Mouse (Mus musculus) frontal cortex, adult (tissue): Measurements from ENCODE around the gene Map3k19.

Source experiments
- ATAC-seq: cut with Nextera tagmentation; 2 replicates; pipeline ENCODE4 v1.9.2; 2017; ENCODE audit warnings: mild to moderate bottlenecking, moderate library complexity, mixed read lengths; ENCODE audit not compliant: low TSS enrichment

Map3k19 gene

DNA sequence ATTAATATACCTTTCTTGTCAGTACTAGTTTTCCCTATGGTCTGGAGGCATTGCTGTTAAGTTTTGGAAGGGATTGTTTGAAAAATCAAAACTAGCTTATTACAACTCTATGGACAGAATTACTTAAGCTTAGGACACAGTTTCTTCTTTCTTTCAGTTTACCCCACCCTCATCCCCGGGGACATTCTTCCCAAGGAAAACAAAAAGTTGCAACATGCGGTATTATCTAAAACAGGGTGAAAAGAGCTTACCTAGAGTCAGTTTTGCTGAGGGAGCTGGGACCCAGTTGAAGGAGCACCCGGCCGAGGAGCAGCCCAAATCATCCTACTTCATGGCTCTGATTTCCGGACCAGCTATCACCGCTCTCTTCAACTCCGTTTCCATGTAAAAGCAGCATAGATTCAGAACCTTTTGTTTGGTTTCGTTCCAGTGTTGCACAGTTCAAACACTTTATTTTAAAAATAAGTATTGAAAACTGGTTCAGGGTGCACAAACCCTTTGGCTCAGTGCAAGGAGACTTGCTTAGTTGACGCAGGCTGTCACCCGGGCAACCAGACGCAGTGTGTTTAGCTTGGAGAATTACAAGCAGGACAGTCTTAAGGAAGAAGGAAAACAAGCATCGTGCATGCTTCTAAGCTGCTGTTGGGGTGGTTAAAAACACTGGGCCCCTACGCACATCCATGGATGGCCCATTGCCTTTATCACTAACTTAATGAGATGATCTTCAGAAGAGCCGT lies at the start of gene Map3k19:
Gene Map3k19, minus strand, starts transcription at position 546 of the 737 bp plus-strand sequence.
- peak; percentile 87 for ATAC-seq

DNA sequence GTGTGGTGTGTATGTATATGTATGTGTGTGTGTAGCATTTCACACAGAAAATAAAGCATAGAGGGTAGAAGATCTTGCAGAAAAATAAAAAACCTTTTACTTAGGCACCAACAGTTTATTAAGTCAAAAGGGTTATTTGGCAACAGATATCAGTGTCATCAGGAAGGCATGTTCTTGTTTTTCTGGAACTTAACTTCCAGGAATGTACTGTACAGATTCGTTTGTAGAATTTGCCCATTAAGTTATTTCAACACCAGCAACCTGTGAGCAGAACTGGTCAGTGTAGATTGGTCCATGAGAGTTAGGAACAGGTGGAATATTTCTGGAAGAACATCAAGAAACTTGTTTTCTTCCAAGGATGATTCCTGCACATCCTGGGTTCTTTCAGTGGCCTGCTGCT lies 44.6 kb upstream of the Map3k19 start:
- no peak for ATAC-seq

DNA sequence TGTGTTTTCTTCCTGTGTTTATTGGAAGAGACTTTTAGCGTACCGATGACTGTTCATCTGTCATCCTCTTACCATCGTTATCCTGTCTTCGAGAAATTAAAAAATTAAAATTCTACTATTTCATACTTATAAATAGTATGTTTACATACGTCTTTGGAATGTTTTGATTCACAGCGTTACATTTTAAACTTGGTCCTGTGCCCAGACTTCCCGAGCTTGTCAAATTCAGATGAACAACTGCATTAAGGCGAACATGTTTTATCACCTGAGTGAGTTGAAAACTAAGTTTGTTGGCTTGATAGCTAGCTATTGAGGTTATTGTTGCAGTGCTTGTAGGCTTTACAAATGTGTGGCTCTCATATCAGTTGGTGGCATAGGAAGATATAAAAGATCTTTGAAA lies 14.4 kb upstream of the Map3k19 start:
- no peak for ATAC-seq

DNA sequence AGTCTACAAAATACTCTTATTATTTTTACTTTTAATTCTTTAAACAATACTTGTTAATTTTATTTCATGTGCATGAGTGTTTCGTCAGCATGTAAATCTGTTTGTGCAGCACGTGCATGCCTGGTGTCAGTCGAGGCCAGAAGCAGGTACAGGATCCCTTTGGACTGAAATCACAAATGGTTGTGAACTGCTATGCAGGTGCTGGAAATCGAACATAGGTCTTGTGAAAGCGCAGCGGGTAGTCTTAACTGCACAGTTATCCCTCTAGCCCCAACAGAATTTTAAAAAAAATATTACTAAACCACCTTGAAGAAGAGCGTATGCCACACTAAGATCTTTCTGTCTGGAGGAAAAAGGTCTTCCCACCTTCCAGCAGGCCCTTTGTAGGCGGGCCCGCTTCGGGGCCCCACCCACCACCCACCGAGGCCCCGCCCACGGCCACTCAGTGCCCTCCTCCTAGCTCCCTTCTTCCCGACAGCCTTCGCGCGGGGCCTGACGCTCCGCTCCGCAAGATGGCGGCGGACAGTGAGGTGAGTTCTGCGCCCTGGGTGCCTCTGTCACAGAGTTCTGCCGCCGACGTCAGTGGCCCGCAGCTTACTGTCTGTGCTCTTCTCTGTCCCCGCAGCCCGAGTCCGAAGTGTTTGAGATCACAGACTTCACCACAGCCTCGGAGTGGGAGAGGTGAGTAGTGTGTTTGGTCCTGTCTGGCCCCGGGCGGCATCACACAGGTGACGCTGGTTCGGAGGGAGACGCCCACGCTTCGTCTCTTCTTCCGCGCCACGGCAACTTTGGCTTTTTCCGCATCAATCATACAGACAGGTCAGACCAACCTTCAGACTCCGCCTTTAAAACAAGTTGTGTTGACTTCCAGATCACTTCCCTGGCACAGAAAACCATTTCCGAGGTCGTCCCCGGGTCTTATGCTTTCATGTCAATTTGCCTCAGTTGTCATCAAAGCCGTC lies 13.8 kb upstream of the Map3k19 start, which contains the start of gene Rab3gap1:
Gene Rab3gap1, plus strand, starts transcription at position 474 of the 962 bp plus-strand sequence.
- peak; percentile 99 for ATAC-seq

DNA sequence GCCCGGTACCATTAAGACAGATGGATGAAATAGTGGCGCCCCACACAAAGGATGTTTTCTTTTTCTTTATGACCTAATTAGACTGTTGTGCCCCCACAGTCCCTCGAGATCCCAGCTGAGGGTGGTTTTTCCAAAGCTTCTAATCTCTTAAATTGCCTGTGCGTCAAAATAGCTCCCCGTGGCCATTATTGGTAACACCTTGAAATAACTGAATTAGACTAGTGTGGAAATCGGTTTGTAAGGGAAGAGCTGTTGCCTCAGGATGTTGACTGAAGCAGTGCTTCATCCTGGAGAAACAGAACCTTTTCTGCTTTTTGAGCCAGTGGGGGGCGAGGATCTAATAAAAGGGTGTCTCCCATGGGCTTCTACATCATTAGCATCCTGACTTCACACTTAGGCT lies 9.0 kb upstream of the Map3k19 start:
- no peak for ATAC-seq

DNA sequence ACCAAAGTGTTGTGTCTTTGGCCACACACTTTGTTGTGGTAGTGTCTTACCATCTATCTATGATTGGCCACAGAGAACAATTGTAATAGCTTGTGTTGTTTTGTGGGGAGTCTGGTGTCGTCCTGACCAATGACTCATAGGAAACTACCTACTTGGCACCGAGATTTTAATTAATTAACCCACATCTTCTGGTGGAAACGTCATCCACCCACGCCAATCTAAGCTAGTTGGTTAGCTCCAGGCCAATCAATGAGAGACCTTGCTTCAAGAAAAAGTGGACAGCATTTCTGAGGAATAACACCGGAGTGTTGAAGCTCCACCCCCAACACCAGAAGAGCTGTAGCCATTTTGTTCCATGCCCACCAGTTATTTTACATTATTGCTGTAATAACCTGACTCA lies 7.1 kb upstream of the Map3k19 start:
- no peak for ATAC-seq

DNA sequence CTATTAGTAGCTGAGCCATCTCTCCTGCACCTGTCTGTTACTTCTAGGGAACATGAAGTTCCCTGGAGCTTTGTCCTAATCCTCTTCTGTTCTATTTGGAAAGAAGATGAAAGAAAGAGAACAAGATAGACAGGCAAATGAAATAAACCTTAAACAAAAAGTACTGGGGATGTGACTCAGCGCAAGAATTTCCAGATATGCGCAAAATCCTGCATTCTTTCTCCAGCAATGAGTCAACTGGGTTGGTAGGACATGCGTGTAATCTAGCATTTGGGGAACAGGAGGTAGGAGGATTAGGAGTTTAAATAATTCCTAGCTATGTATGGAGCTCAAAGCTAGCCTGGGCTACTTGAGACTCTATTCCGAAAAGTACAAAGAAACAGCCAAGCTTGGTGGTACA lies 5.7 kb upstream of the Map3k19 start:
- peak; percentile 55; the same call in 1 of the 2 replicates for ATAC-seq

DNA sequence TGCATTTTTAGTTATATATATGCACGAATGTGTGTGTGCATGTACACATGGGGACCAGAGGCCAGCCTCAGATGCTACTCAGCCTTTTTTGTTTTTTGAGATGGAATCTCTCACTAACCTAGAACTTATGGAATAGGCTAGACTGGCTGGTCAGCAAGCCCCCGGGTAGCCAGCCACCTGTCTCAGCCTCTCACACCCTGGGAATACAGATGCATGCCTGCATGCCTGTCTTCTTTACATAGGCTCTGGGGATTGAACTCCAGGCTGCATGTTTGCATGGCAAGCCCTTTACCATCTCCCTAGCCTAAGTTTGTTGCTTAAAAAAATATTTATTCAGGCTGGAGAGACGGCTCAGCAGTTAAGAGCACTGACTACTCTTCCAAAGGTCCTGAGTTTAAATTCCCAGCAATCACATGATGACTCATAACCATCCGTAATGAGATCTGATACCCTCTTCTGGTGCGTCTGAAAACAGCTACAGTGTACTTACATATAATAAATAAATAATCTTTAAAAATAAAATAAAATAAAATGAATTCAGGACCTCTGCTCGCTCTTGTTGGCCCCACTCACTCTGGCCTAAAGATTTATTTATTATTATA lies 5.1 kb upstream of the Map3k19 start:
- ATAC-seq, result no peak

DNA sequence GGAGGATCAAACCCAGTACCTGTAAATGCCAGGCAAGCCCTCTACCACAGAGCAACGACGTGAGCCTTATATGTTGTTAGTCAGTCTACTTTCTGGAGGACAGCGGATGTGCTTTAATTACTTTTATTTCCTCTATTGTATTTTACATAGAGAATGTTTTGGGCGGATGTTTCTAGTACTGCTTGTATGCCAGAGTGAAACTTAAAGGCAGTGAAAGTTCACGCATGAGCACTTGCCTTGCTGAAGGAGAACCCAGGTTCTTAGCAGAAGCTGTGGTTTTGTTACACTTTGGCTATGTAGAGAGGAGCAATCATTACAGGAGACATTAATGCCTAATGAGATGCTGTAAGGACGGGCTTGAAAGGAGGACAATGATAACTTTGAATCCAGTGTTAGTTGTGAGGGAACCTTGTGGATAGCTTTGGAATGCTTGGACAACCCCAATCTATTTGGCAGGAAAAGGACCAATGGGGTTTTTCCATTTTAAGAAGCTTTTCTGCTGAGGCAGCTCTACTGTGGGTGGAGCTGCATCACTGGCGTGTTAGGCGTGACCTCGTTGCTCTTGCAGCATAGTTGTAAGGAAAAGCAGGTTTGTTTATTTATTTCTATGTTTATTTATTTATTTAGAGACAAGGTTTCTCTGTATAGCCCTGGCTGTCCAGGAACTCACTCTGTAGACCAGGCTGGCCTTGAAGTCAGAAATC lies 4.3 kb upstream of the Map3k19 start:
- no peak for ATAC-seq

DNA sequence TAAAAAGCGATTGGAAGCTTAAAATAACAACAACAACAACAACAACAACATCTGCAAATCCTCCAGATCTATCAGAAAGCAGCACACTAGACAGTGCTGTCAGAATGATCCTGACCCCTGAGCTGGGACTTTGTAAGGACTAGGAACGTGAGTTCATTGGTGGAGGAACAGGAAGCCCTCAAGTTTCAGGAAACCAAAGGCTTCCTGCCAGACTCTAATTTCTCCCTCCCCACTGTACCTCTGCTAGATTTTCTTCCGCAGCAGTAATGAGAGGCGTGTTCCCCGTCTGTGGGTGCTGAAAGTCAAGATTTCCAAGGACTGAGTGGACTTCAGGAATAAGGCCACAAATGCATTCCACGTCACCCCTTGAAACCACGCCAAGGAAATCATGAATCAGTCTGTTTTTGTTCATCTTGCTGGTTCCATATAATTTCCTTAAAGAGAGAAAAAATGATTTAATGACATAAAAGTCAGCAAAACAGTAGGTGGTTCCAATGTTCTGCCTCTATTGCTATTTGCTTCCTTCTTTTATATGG lies 4.7 kb downstream of the Map3k19 start:
- ATAC-seq, result no peak

DNA sequence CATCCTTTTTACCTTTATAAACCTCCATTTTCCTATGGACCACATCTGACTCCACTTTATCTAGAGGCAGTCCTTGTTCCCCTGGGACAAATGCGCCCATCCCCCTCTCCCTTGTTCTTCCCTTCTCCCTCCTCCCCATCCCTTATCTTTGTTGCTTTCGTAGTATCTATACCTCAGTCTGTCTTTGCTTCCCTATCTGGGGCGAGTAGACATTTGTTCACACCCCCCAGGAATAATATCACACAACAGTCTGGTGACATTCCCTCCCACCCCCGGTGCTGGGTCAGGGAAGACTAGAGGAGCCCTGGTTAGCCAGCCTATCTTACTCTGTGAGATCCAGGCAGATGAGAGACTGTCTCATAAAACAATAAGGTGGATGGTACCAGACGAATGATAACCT lies 9.4 kb downstream of the Map3k19 start:
- ATAC-seq, result no peak

DNA sequence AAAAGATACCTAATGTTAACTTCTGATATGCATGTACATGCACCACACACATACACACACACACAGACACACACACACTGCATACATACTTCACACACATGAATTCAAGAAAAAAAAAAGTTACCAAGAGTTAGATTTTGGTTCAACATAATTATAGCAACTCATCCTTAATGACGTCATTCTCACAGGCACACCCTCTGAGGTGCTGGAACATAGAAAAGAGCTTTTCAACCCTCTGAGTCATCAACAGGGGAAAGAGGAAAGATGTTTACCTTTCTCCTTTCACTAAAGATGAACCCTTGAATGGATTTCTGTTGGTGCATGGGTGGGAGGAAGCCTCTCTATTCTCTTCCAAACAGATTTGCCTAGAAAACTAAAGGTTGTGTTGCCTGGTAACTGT lies 16.2 kb downstream of the Map3k19 start:
- ATAC-seq, result peak; percentile 77

DNA sequence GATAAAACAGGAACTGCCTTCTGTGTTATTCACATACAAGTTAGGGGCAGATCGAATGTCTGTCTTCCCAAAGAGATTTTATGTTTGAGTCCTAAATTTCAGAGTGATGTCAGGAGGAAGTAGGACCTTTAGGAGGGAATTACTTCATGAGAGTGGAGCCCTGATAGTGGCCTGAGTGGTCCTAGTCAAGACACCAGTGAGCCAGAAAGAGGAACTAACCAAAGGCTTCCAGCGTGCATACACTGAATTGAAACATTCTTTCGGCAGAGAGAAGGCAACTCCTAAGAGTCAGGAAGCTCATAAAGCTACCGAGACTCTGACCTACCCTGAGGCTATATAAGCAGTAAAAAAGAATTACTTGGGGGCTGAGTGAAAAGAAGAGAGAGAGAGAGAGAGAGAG lies 18.2 kb downstream of the Map3k19 start:
- ATAC-seq, result no peak

DNA sequence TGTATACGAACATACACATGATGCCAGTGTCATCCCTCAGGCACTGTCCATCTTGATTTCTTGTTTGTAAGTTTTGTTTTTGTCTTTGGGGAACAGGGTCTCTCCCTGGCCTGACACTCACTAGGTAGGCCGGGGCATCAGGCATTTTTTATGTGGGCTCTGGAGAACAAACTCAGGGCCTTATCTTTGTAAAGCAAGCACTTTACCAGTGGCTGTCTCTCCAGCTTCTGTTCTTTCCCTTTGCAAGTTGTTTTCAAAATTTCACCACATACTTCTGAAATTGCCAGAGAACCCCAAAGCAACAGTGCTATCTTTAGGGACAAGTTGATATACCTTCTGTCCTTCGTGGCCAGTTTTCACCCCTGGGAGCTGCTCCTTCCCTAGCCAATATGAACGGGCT lies 20.6 kb downstream of the Map3k19 start:
- no peak for ATAC-seq

DNA sequence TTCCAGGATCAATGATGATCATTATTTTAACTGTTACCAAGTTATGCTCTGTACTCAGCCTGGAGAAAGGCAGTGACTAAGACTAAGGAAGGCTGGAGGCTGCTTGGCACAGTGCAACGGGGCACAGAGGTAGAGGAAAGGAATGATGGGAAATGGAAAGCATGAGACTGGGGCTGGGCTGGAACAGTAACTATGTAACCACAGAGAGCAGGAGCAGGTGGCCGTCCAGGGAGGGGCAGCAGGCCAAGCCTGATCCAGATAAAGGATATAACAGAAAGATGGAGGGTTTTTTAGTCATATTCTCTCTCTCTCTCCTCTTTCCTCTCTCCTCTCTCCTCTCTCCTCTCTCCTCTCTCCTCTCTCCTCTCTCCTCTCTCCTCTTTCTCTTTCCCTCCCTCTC lies 21.1 kb downstream of the Map3k19 start:
- ATAC-seq, result no peak

DNA sequence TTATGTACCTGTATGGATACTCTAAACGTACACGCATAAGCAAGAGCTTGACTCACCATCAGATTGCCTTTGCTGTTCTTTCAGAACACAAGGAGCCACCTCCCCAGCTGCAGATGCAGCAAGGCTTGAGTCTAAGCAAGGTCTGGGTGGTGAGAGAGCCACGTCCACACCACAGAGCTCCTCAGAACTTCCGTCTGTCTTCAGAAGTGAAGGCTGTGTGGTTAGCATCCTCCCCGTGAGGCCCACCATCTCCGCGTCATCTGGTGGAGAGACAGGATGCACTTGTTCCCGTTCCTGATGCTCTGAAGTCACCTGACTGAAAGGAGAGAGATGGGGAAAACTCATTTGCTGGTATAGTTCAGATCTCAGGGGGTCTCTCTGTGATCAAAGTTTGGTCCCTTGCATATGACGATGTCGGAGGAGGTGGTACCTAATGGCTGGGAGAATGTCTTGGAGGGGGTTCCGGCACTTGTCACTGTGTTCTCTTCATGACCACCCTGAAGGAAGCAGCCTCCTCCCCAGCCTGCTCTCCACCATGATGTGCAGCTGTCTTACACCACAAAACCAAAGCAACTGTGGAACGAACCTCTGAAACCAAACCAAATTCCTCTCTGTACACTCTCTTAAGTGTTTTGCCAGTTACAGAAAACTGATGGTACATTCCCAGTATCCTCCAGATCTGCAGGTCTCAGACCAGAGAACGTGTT lies 24.5 kb downstream of the Map3k19 start:
- ATAC-seq, result no peak

DNA sequence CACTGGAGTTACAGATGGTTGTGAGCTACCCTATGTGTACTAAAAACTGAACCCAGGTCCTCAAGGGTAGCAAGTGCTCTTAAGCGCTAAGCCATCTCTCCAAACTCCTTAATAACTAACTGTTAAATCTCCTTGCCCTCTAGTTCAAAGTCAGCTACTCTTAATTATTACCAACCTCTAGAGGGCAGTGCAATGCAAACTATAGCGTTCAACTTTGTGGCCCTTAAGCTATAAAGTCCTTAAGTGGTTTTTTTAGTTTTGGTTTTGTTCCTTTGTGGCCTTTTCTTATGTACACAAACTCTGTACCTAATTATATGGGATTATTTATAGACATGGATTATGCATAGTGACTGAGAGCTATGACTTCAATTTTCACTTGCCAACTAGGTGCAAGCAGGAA lies 27.5 kb downstream of the Map3k19 start:
- peak; percentile 76 for ATAC-seq

DNA sequence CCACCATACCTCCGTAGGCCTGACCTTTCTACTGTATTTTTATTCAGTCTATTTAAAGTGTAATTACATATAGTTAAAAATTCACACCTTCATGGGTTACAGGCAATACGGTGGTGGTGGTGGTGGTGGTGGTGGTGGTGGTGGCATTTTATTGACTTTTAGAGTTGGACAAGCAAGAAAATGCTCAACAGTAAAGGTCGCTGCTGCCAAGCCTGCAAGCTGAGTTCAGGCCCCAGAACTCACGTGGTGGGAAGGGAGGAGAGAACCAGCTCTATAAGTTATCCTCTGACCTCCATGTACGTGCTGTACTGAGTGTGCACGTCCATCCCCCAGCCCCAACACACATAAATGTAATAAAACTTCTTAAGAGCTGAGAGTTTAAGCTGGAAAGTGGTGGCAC lies 38.5 kb downstream of the Map3k19 start:
- no peak for ATAC-seq

DNA sequence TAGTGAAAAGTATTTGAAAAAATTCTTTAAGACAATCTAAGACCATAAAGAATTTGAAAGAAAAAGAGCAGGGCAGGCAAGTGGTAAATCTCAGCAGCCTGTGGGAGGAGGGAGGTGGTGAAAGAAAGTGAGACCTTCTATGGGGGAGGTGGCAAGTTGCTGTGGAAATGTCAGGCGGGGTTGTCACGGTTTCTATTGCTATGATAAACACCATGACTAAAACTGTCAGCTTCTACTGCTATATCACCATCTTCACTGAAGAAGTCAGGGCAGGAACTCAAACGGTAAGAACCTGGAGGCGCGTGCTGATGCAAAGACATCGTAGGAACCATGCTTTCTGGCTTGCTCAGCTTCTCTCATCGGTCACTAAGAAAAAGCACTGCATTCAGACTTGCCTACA lies 41.9 kb downstream of the Map3k19 start:
- ATAC-seq, result peak; percentile 78

DNA sequence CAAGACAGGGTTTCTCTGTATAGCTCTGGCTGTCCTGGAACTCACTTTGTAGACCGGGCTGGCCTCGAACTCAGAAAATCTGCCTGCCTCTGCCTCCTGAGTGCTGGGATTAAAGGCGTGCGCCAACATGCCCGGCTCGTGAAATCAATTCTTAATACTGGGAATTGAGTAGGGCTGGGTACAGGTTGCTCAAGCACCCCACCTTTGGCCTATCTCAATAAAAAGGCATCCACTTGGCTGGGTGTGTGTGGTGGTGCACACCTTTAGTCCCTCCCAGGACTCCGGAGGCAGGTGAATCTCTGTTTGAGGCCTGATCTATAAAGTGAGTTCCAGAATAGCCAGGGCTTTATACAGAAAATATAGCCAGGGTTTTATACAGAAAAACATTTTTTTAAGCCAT lies 46.2 kb downstream of the Map3k19 start:
- no peak for ATAC-seq

DNA sequence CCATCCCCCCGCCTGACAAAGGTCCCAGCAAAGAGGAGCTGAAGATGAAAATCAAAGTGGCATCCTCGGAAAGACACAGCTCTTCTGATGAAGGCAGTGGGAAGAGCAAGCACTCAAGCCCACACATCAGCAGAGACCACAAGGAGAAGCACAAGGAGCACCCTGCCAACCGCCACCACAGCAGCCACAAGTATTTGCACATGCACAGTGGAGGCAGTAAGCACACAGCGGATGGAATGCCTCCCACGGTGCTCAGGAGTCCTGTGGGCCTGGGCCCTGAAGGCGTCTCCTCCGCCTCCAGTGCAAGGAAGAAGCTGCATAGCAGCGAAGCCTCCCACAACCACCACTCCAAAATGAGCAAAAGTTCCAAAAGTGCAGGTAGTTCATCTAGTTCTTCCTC lies 51.9 kb downstream of the Map3k19 start:
- peak; percentile 72 for ATAC-seq
